Mouse (Mus musculus) large intestine, adult 2 months (tissue): ENCODE measurements around the gene Gabra5. TPM values are rescaled to one million over a fixed set of nuclear protein-coding genes. Genes with fewer than 3 reads are reported as not detected.

Experiments
- DNase-seq: peaks from one replicate; pipeline ENCODE4 v3.0.0-alpha.2; 2012; ENCODE audit warnings: low read depth, low spot score
- WGBS: fragments of 180-500 bp; shearing (Covaris S2); methylation state at CpG from one replicate; pipeline ENCODE4 v1.1.7; 2018; 5-methylcytosine and 5-hydroxymethylcytosine counted together
- polyA plus RNA-seq: library from polyadenylated mRNA; depleted of rRNA; stranded (reverse); fragments of >200 nt; gene quantifications from 2 replicates; pipeline ENCODE4 v1.2.3, GENCODE M21; 2012; rRNA removed

The Gabra5 gene
- polyA plus RNA-seq = not detected in 2 replicates

- DNase-seq = no peak
- whole genome bisulfite sequencing = 5% methylated on average over 58 of the region's 59 CpGs
Measured at GRCm38 (mm10) chr7:57509681-57510141, at the start of gene Gabra5. TSS of gene Gabra5 (minus strand) at chr7:57510059.

GRCm38 (mm10) chr7:57538565-57538964 is 28.7 kb upstream of the Gabra5 start:
- DNase-seq = no peak
- WGBS = 27% methylated on average over 7 of the region's 7 CpGs

GRCm38 (mm10) chr7:57532676-57533075 is 22.8 kb upstream of the Gabra5 start:
- 75% methylated on average over 10 of the region's 10 CpGs for whole genome bisulfite sequencing
- DNase-seq = no peak

- DNase-seq = no peak
- WGBS = 90% methylated on average over 8 of the region's 8 CpGs
Measured at GRCm38 (mm10) chr7:57529954-57530353, 20.1 kb upstream of the Gabra5 start.

GRCm38 (mm10) chr7:57529451-57529850 is 19.6 kb upstream of the Gabra5 start:
- WGBS = 77% methylated on average over 4 of the region's 4 CpGs
- DNase-seq = no peak

GRCm38 (mm10) chr7:57512955-57513354 is 3.1 kb upstream of the Gabra5 start:
- no peak for DNase-seq
- 25% methylated on average over 3 of the region's 3 CpGs for WGBS

GRCm38 (mm10) chr7:57508860-57509632 is 813 bp downstream of the Gabra5 start:
- 5% methylated on average over 72 of the region's 72 CpGs for WGBS
- no peak for DNase-seq

GRCm38 (mm10) chr7:57502809-57503208 is 7.0 kb downstream of the Gabra5 start:
- no peak for DNase-seq
- 80% methylated on average over 4 of the region's 4 CpGs for whole genome bisulfite sequencing

GRCm38 (mm10) chr7:57491795-57492194 is 18.1 kb downstream of the Gabra5 start:
- 68% methylated on average over 4 of the region's 4 CpGs for WGBS
- no peak for DNase-seq

GRCm38 (mm10) chr7:57486907-57487306 is 23.0 kb downstream of the Gabra5 start:
- 77% methylated on average over 6 of the region's 6 CpGs for WGBS
- no peak for DNase-seq

GRCm38 (mm10) chr7:57482896-57483295 is 27.0 kb downstream of the Gabra5 start:
- DNase-seq = no peak

GRCm38 (mm10) chr7:57473811-57474525 is 35.9 kb downstream of the Gabra5 start:
- WGBS = 52% methylated on average over 4 of the region's 4 CpGs
- no peak for DNase-seq

GRCm38 (mm10) chr7:57471316-57471715 is 38.5 kb downstream of the Gabra5 start:
- 83% methylated on average over 1 of the region's 1 CpGs for WGBS
- DNase-seq = no peak

GRCm38 (mm10) chr7:57460354-57460753 is 49.5 kb downstream of the Gabra5 start:
- DNase-seq = no peak
- WGBS = 59% methylated on average over 5 of the region's 5 CpGs

GRCm38 (mm10) chr7:57448239-57448638 is 61.6 kb downstream of the Gabra5 start:
- no peak for DNase-seq
- WGBS = 70% methylated on average over 1 of the region's 1 CpGs

- DNase-seq = no peak
- 81% methylated on average over 1 of the region's 1 CpGs for WGBS
Measured at GRCm38 (mm10) chr7:57422675-57423074, 87.2 kb downstream of the Gabra5 start.

- no peak for DNase-seq
- WGBS = 59% methylated on average over 1 of the region's 1 CpGs
Measured at GRCm38 (mm10) chr7:57421044-57421443, 88.8 kb downstream of the Gabra5 start.

- DNase-seq = no peak
- WGBS = 73% methylated on average over 2 of the region's 2 CpGs
Measured at GRCm38 (mm10) chr7:57419392-57419791, 90.5 kb downstream of the Gabra5 start, which contains the start of gene Gabrb3. TSS of gene Gabrb3 (plus strand) at chr7:57419692.

GRCm38 (mm10) chr7:57412896-57413295 is 97.0 kb downstream of the Gabra5 start:
- DNase-seq = no peak
- WGBS = 20% methylated on average over 1 of the region's 1 CpGs

GRCm38 (mm10) chr7:57411163-57411562 is 98.7 kb downstream of the Gabra5 start:
- WGBS = 79% methylated on average over 4 of the region's 4 CpGs
- DNase-seq = no peak

- no peak for DNase-seq
- 86% methylated on average over 4 of the region's 4 CpGs for WGBS
Measured at GRCm38 (mm10) chr7:57393551-57393950, 116.3 kb downstream of the Gabra5 start.
